Mouse (Mus musculus) heart, embryonic 15.5 days (tissue): ENCODE data around the gene Supt5. TPM values are rescaled to one million over a fixed set of nuclear protein-coding genes. Genes with fewer than 3 reads are reported as not detected.
A peak's percentile ranks its signal among the peaks of the same experiment; 100 is the strongest.

Experiments used
- ATAC-seq: fragments of 200-750 bp; cut with Nextera tagmentation; replicated peaks from 2 replicates; pipeline ENCODE4 v1.8.0; 2017; ENCODE audit warnings: low read depth, moderate TSS enrichment; ENCODE audit not compliant: insufficient number of reproducible peaks, insufficient read depth, low FRiP score
- H3K27ac ChIP-seq: fragments of 300-500 bp; sonication (generic); 2 replicates; pipeline ENCODE4 v1.5.1; 2015; ENCODE audit warnings: mild to moderate bottlenecking, inconsistent platforms
- H3K27me3 ChIP-seq: fragments of 300-500 bp; sonication (generic); 2 replicates; pipeline ENCODE4 v1.6.1; 2015; ENCODE audit warnings: inconsistent platforms
- H3K36me3 ChIP-seq: fragments of 300-500 bp; sonication (generic); 2 replicates; pipeline ENCODE4 v1.6.1; 2015; ENCODE audit warnings: mild to moderate bottlenecking, inconsistent platforms
- H3K4me1 ChIP-seq: fragments of 300-500 bp; sonication (generic); replicated peaks from 2 replicates; pipeline ENCODE4 v1.6.1; 2015; ENCODE audit warnings: inconsistent platforms
- H3K4me2 ChIP-seq: fragments of 300-500 bp; sonication (generic); 2 replicates; pipeline ENCODE4 v1.6.1; 2015; ENCODE audit warnings: inconsistent platforms, mild to moderate bottlenecking, moderate library complexity
- H3K4me3 ChIP-seq: fragments of 300-500 bp; sonication (generic); 2 replicates; pipeline ENCODE4 v1.5.1; 2015; ENCODE audit warnings: mild to moderate bottlenecking, inconsistent platforms
- H3K9ac ChIP-seq: fragments of 300-500 bp; sonication (generic); 2 replicates; pipeline ENCODE4 v1.6.1; 2015; ENCODE audit warnings: mild to moderate bottlenecking, inconsistent platforms
- H3K9me3 ChIP-seq: fragments of 300-500 bp; sonication (generic); replicated peaks from 2 replicates; pipeline ENCODE4 v1.6.1; 2016; ENCODE audit warnings: inconsistent platforms
- WGBS: fragments of 180-500 bp; shearing (Covaris S2); methylation state at CpG from one replicate; pipeline ENCODE4 v1.1.7; 2015; ENCODE audit warnings: mixed read lengths; 5-methylcytosine and 5-hydroxymethylcytosine counted together
- polyA plus RNA-seq: library from polyadenylated mRNA; unstranded; fragments of >200 nt; fragmentation: Nextera tagmentation; extraction: Ambion mirVana; gene quantifications from 2 replicates; pipeline ENCODE4 v1.2.1, GENCODE M21; 2015

Supt5 gene
- polyA plus RNA-seq, 1 experiment from 2014 or later: 52.0 TPM

DNA sequence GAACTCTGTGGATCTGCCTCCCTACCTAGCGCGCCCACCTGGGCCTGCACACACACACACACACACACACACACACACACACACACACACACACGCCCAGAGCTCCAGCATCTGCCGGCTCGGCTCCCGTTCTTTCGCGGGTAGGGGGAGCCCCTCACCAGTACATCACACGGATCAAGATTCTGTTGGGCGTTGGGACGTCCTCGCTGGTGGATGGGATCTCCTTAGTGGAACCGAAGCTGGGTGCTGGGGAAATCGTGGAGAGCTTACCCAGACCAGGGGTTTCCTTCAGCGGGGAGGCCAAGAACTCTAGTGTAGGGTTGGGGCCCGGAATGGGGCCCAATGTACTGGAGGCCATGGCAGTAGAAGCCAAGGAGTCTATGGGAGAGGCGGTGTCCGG is 48.4 kb downstream of the Supt5 start:
- Histone ChIP-seq H3K27me3 (peaks cover 70% of the 10 kb centered on the region), H3K4me3 (peak overlapping the region; percentile 38), H3K9ac (0 out of 2 replicates have a peak overlapping the region, but pooled peaks have one; percentile 22), H3K4me2 (peak overlapping the region; percentile 59), H3K27ac (no peak overlapping the region), H3K4me1 (peaks cover 19% of the 10 kb centered on the region), H3K36me3 (no peaks in the 10 kb centered on the region), H3K9me3 (no peaks in the 10 kb centered on the region)
- 1% methylated on average over 18 of the region's 18 CpGs for WGBS
- no peak for ATAC-seq

DNA sequence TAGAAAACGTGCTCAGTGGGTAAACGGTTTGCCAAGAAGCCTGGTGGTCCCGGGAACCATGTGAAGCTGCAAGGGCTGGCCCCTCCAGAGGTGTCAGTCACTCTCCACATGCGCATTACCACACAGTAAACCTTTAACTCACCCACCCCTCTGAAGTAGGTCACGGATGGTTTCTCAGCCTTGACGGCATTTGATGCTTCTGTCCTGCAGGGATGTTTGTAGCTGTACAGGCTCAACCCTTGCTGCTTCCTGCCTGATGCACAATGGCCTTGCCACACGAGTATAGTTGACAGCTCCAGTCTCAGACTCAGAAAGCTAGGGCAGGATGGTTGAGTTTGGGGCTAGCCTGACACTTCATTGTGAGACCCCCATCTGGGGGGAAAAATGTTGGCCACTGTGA is 57.9 kb downstream of the Supt5 start:
- Histone ChIP-seq H3K27me3 (no peaks in the 10 kb centered on the region), H3K27ac (no peak overlapping the region), H3K9ac (no peak overlapping the region), H3K4me3 (no peak overlapping the region), H3K4me1 (peaks cover 7% of the 10 kb centered on the region), H3K9me3 (no peaks in the 10 kb centered on the region), H3K4me2 (no peak overlapping the region), H3K36me3 (no peaks in the 10 kb centered on the region)
- ATAC-seq: no peak
- 73% methylated on average over 7 of the region's 7 CpGs for WGBS

DNA sequence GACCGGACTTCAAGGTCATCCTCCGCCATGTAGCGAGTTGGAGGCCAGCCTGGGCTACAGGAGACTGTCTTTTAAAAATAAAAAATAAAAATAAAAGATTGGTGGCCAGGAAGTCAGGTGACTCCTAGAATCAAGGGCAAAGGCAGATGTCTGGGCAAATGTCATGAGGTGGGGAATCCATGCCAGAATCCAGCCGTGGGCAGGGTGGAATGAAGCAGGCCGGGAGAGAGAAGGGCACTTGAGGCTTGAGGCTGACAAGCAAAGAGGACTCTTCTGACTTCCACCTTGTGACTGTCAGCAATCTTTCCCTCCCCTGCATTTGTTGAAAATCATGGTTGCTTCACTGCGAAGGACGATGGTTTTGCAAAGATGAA is 60.3 kb downstream of the Supt5 start:
- Histone ChIP-seq H3K4me1 (peaks cover 7% of the 10 kb centered on the region), H3K4me2 (peak overlapping the region; percentile 91), H3K9me3 (no peaks in the 10 kb centered on the region), H3K27me3 (no peaks in the 10 kb centered on the region), H3K9ac (peak overlapping the region; percentile 83), H3K4me3 (peak overlapping the region; percentile 64), H3K27ac (no peak overlapping the region), H3K36me3 (no peaks in the 10 kb centered on the region)
- ATAC-seq: no peak
- 80% methylated on average over 7 of the region's 7 CpGs for WGBS

DNA sequence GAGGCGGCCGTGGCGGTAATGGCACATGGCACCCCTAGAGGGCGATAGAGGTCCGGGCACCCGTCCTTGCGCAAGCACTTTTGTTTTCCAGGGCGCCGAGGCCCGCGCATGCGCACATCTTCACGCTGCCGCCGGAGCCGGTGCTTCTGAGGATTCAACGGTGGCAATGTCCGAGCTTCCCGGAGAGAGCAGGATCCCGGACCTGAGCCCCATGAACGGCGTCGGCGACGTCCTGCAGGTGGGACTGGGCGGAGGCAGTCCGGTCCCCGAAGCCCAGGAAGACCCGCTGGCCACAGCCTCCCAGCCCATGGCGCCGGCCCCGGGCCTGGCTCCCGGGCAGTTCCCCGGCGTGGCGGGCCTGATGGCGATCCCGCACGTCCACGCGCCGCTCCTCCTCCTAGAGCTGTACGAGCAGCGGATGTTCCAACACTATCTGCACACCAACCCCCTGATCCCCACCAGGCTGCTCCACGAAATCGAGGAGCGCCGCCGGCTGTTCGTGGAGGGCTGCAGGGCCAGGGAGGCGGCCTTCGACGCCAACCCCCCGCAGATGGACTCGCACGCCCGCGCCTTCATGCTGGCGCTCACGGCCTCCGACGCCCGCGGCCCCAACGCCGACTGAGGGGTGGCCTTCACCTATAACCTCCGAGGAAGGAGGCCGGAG is 60.8 kb downstream of the Supt5 start, which contains the start of gene Eid2b:
Gene Eid2b (plus strand): TSS at position 125 of the 664 bp plus-strand sequence.
- H3K27ac ChIP-seq: peak within 1 kb of the TSS; percentile 62
- peaks cover 7% of the 10 kb centered on the region for H3K4me1 ChIP-seq
- H3K36me3 ChIP-seq: no peaks in the 10 kb centered on the region; the same call in 1 of the 2 replicates
- H3K4me3 ChIP-seq: peak within 1 kb of the TSS; percentile 64
- H3K4me2 ChIP-seq: peak within 1 kb of the TSS; percentile 91
- 2% methylated on average over 68 of the region's 68 CpGs for WGBS
- H3K9me3 ChIP-seq: no peaks in the 10 kb centered on the region
- peak; percentile 53 for ATAC-seq
- H3K27me3 ChIP-seq: no peaks in the 10 kb centered on the region
- peak within 1 kb of the TSS; percentile 83 for H3K9ac ChIP-seq

DNA sequence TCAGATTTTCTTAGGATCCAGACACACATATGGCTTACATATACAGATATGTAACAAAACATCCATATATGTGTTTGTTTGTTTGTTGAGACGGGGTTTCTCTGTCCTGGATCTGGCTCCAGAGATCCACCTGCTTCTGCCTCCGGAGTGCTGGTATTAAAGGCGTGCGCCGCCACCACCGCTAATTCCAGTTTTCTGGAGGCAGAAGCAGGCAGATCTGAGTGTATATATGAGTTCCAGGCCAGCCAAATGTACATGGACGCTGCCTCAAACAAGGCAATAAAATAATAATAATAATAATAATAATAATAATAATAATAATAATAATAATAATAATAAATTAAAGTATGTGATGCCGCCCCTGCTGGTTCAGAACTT is 61.3 kb downstream of the Supt5 start:
- H3K4me3 ChIP-seq: no peak overlapping the region
- 57% methylated on average over 8 of the region's 8 CpGs for WGBS
- no peak for ATAC-seq

DNA sequence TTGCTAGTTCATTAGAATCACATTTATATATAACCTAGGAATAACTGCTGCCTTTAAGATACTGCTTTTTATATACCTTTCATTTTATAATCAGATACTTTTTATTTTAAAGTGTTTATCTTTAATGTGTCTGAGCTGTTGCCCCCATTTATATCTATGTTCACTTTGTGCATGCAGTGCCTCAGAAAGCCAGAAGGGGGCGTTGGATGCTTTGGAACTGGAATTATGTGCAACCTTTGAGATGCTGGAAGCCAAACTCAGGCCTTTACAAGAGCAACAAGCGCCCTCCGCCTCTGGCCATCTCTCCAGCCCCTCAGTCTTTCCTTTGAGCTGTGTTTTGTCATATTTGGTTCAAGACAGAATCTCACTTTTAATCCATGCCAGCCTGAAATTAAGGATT is 66.8 kb downstream of the Supt5 start:
- ATAC-seq: no peak
- H3K27ac ChIP-seq: no peak overlapping the region
- H3K9ac ChIP-seq: no peak overlapping the region
- peaks cover 9% of the 10 kb centered on the region for H3K36me3 ChIP-seq
- WGBS: 69% methylated on average over 3 of the region's 3 CpGs
- H3K4me3 ChIP-seq: no peak overlapping the region
- no peaks in the 10 kb centered on the region for H3K9me3 ChIP-seq
- H3K27me3 ChIP-seq: no peaks in the 10 kb centered on the region
- no peak overlapping the region for H3K4me2 ChIP-seq
- peaks cover 11% of the 10 kb centered on the region for H3K4me1 ChIP-seq

More for the DNA sequence above, 61.3 kb downstream of the Supt5 start:
- Histone ChIP-seq H3K36me3 (no peaks in the 10 kb centered on the region; the same call in 1 of the 2 replicates), H3K4me2 (no peak overlapping the region), H3K27ac (no peak overlapping the region), H3K27me3 (no peaks in the 10 kb centered on the region), H3K9ac (no peak overlapping the region), H3K9me3 (no peaks in the 10 kb centered on the region), H3K4me1 (peaks cover 7% of the 10 kb centered on the region)

DNA sequence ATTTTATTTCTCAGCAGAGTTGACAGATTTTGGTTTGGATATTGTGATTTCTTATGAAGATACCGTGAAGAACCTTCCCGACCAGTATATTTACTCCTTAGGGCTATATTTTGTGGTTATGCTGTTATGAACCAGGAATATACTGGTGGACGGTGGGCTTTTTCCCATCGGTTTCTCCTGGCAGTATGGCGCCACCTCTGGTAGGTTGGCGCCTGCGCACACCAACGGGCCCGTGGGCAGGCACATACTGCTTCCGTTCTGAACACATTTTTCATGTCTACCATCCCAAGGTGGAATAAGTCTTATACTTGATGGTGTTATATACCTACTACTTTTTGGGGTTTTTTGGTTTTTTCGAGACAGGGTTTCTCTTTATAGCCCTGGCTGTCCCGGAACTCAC is 69.2 kb downstream of the Supt5 start:
- peaks cover 9% of the 10 kb centered on the region for H3K36me3 ChIP-seq
- H3K27me3 ChIP-seq: no peaks in the 10 kb centered on the region
- no peak overlapping the region for H3K9ac ChIP-seq
- H3K9me3 ChIP-seq: no peaks in the 10 kb centered on the region
- H3K4me2 ChIP-seq: 0 out of 2 replicates have a peak overlapping the region, but pooled peaks have one; percentile 91
- no peak overlapping the region for H3K27ac ChIP-seq
- H3K4me3 ChIP-seq: 0 out of 2 replicates have a peak overlapping the region, but pooled peaks have one; percentile 88
- H3K4me1 ChIP-seq: peaks cover 11% of the 10 kb centered on the region
- ATAC-seq: no peak
- WGBS: 90% methylated on average over 12 of the region's 12 CpGs

DNA sequence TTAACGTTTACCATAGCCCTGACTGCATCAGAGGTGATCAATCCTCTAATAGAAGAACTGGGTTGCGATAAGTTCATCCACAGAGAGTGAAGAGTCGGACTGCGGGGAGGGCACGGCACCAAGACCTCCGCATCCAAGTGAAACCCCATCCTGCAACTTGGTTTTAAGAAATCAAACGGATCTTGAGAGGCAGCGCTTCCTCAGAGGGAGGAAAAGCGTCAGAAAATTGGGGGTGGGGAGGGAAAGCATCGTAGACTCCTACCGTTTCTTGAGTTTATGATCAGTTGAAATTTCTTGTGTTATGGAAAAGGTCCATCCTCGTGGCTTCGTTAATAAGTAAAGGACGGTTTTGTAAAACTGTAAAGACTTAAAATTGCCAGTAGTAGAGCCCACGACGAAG is 70.0 kb downstream of the Supt5 start:
- peak overlapping the region; percentile 84 for H3K27ac ChIP-seq
- ATAC-seq: no peak
- WGBS: 28% methylated on average over 16 of the region's 16 CpGs

DNA sequence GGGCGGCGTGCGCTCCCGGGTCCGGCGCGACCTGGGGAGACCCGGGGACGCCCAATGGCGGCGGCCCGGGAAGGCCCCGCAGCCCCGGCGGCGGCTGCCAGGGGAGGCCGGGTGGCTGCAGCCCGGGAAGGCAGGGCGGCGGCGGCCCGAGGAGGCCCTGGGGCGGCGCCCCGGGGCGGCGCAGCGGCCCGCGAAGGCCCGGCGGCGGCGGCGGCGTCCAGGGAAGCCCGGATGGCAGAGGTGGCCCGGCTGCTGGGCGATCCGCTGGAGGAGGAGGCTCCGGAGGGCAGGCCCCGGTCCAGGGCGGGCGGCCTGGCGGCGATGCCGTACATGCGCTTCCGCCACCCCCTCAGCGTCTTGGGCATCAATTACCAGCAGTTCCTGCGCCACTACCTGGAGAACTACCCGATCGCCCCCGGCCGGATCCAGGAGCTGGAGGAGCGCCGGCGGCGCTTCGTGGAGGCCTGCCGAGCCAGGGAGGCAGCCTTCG is 70.5 kb downstream of the Supt5 start:
- H3K4me3 ChIP-seq: peak overlapping the region; percentile 88
- H3K4me1 ChIP-seq: peaks cover 11% of the 10 kb centered on the region
- H3K9ac ChIP-seq: peak overlapping the region; percentile 98
- WGBS: under 1% methylated on average over 56 of the region's 62 CpGs
- peaks cover 9% of the 10 kb centered on the region for H3K36me3 ChIP-seq
- H3K4me2 ChIP-seq: peak overlapping the region; percentile 91
- H3K27ac ChIP-seq: peak overlapping the region; percentile 84
- ATAC-seq: peak; percentile 68
- no peaks in the 10 kb centered on the region for H3K9me3 ChIP-seq
- H3K27me3 ChIP-seq: no peaks in the 10 kb centered on the region

More for the DNA sequence above, 70.0 kb downstream of the Supt5 start:
- no peaks in the 10 kb centered on the region for H3K9me3 ChIP-seq
- H3K4me3 ChIP-seq: peak overlapping the region; percentile 88
- no peaks in the 10 kb centered on the region for H3K27me3 ChIP-seq
- H3K9ac ChIP-seq: peak overlapping the region; percentile 98
- peak overlapping the region; percentile 91 for H3K4me2 ChIP-seq
- H3K4me1 ChIP-seq: peaks cover 11% of the 10 kb centered on the region
- H3K36me3 ChIP-seq: peaks cover 9% of the 10 kb centered on the region

DNA sequence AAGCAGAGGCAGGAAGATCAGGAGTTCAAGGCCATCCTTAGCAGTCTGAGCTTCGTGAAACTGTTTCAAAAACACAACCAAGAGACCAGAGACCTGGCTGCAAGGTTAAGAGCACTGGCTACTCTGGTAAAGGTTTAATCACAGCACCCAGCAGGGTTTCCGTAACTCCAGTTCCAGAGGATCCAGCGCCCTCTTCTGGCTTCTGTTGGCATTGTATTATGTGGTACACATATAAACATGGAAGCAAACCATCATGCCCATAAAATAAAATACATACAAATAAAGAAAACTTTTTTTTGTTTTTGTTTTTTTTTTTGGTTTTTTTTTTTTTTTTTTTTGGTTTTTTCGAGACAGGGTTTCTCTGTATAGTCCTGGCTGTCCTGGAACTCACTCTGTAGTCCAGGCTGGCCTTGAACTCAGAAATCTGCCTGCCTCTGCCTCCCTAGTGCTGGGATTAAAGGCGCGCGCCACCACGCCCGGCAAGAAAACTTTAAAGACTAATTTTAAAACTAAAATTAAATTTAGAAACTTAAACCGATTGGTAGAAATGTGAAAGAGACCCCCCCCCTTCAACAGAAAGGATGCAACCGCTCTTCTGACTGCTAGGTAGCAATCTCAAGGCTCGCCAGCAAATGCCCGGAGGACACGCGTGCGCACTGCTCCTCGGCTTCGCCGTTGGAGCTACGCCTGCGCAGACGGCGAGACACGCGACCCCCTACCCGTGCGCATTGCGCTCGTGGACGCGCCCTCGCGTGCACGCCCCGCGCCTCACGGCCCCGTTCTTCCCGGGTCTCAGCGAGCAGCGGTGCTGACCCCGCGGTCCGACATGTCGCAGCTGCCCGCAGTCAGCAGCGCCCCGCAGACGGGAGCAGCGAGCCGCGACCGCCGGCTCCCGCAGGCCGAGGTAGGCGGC is 71.2 kb downstream of the Supt5 start, which contains the start of gene Eid2:
Gene Eid2 (plus strand): TSS at position 753 of the 913 bp plus-strand sequence.
- Histone ChIP-seq H3K27me3 (no peaks in the 10 kb centered on the region; the same call in 1 of the 2 replicates), H3K27ac (peak within 1 kb of the TSS; percentile 84), H3K36me3 (peaks cover 9% of the 10 kb centered on the region; the same call in 1 of the 2 replicates), H3K4me2 (peak within 1 kb of the TSS; percentile 91), H3K4me3 (peak within 1 kb of the TSS; percentile 88), H3K9ac (peak within 1 kb of the TSS; percentile 98), H3K4me1 (peaks cover 11% of the 10 kb centered on the region), H3K9me3 (no peaks in the 10 kb centered on the region)
- ATAC-seq: peak; percentile 89
- WGBS: 6% methylated on average over 57 of the region's 57 CpGs

DNA sequence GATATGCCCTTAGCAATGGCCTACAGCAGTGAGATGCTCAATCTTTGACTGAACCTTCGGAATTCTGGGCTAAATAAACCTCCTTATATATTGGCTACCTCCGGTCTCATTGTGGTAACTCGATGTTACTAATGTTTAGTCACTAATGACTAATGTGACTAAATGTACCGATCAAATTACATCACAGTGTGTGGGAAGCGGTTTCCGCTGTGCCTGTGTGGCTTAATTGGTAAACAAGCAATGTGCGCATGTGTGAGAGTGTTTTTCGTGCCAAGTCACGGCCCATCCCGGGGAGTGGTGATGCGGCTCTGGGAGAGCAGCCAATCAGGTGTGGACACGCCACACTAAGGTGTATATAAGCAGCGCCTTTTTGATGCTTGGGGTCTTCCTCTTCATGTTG is 73.2 kb downstream of the Supt5 start:
- Histone ChIP-seq H3K4me3 (no peak overlapping the region), H3K27me3 (no peaks in the 10 kb centered on the region; the same call in 1 of the 2 replicates), H3K36me3 (peaks cover 8% of the 10 kb centered on the region; the same call in 1 of the 2 replicates), H3K9ac (no peak overlapping the region), H3K4me2 (no peak overlapping the region), H3K4me1 (peaks cover 11% of the 10 kb centered on the region), H3K9me3 (no peaks in the 10 kb centered on the region), H3K27ac (no peak overlapping the region)
- ATAC-seq: no peak
- WGBS: 85% methylated on average over 13 of the region's 13 CpGs
